Mouse (Mus musculus): ENCODE data around the gene Cryzl1. TPM values are rescaled to one million over a fixed set of nuclear protein-coding genes. Genes with fewer than 3 reads are reported as not detected.
A peak's percentile ranks its signal among the peaks of the same experiment; 100 is the strongest.

Cryzl1 gene
- polyA plus RNA-seq, 1 experiment from 2014 or later, result 80.8 TPM

- WGBS, result 85% methylated on average over 4 of the region's 4 CpGs
- no peak for ATAC-seq (ENCODE audit: low FRiP score, low TSS enrichment)
- no peak overlapping the region for H3K4me3 ChIP-seq (ENCODE audit: low read length)
- no peak overlapping the region for H3K27ac ChIP-seq (ENCODE audit: low read length)
- peaks cover 59% of the 10 kb centered on the region for H3K36me3 ChIP-seq (ENCODE audit: insufficient read depth, low read length)
- no peak overlapping the region for H3K4me2 ChIP-seq (replicated peaks; ENCODE audit: low read depth, low read length)
- no peaks in the 10 kb centered on the region for H3K27me3 ChIP-seq (ENCODE audit: insufficient read depth, low read length)
- H3K9me3 ChIP-seq (ENCODE audit: low read length), result no peaks in the 10 kb centered on the region
- H3K4me1 ChIP-seq (ENCODE audit: insufficient read depth, low read length), result no peaks in the 10 kb centered on the region
- no peak overlapping the region for H3K9ac ChIP-seq (replicated peaks; ENCODE audit: low read length)
These were observed 54.3 kb downstream of the Cryzl1 start for GRCm38 (mm10) chr16:91674500-91674899.

GRCm38 (mm10) chr16:91663795-91664194 is 65.0 kb downstream of the Cryzl1 start:
- Histone ChIP-seq H3K36me3 (ENCODE audit: insufficient read depth, low read length) (peaks cover 66% of the 10 kb centered on the region), H3K27ac (ENCODE audit: low read length) (no peak overlapping the region), H3K4me3 (ENCODE audit: low read length) (no peak overlapping the region), H3K4me1 (ENCODE audit: insufficient read depth, low read length) (no peaks in the 10 kb centered on the region), H3K9ac (replicated peaks; ENCODE audit: low read length) (no peak overlapping the region), H3K9me3 (ENCODE audit: low read length) (peaks cover 7% of the 10 kb centered on the region), H3K27me3 (ENCODE audit: insufficient read depth, low read length) (no peaks in the 10 kb centered on the region), H3K4me2 (replicated peaks; ENCODE audit: low read depth, low read length) (no peak overlapping the region)
- no peak for ATAC-seq (ENCODE audit: low FRiP score, low TSS enrichment)
- WGBS, result 92% methylated on average over 3 of the region's 3 CpGs

GRCm38 (mm10) chr16:91662336-91662735 is 66.4 kb downstream of the Cryzl1 start:
- Histone ChIP-seq H3K4me2 (replicated peaks; ENCODE audit: low read depth, low read length) (no peak overlapping the region), H3K9ac (replicated peaks; ENCODE audit: low read length) (no peak overlapping the region), H3K9me3 (ENCODE audit: low read length) (peaks cover 7% of the 10 kb centered on the region), H3K36me3 (ENCODE audit: insufficient read depth, low read length) (peaks cover 76% of the 10 kb centered on the region), H3K27me3 (ENCODE audit: insufficient read depth, low read length) (no peaks in the 10 kb centered on the region), H3K4me3 (ENCODE audit: low read length) (no peak overlapping the region), H3K4me1 (ENCODE audit: insufficient read depth, low read length) (no peaks in the 10 kb centered on the region), H3K27ac (ENCODE audit: low read length) (no peak overlapping the region)
- 95% methylated on average over 16 of the region's 16 CpGs for WGBS
- ATAC-seq (ENCODE audit: low FRiP score, low TSS enrichment), result no peak

DNA sequence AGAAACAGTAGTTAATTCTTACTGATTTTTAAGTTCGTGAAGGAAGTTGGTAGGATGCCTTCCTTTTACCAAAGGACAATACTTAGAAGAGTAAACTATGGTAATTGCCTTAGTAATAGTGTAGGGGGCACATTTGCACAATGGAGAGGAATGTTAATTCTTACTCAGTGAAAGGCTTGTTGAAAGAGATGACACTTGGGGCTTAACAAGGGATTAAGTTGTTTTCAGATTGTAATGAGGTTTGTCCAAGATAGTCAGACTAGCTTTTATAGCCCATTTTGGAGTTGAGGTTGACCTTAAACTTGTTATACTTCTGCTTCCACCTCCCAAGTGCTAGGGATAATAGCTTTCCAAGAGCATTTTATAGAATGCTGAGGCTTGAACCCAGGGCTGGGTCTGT is 67.4 kb downstream of the Cryzl1 start:
- ATAC-seq (ENCODE audit: low FRiP score, low TSS enrichment), result no peak
- no peak overlapping the region for H3K4me3 ChIP-seq (ENCODE audit: low read length)
- WGBS, result 75% methylated on average over 1 of the region's 1 CpGs

GRCm38 (mm10) chr16:91659798-91660197 is 69.0 kb downstream of the Cryzl1 start:
- 95% methylated on average over 20 of the region's 20 CpGs for WGBS
- Histone ChIP-seq H3K4me2 (replicated peaks; ENCODE audit: low read depth, low read length) (no peak overlapping the region), H3K27ac (ENCODE audit: low read length) (no peak overlapping the region), H3K36me3 (ENCODE audit: insufficient read depth, low read length) (peaks cover 76% of the 10 kb centered on the region), H3K9ac (replicated peaks; ENCODE audit: low read length) (no peak overlapping the region), H3K4me3 (ENCODE audit: low read length) (no peak overlapping the region), H3K4me1 (ENCODE audit: insufficient read depth, low read length) (no peaks in the 10 kb centered on the region), H3K27me3 (ENCODE audit: insufficient read depth, low read length) (no peaks in the 10 kb centered on the region), H3K9me3 (ENCODE audit: low read length) (peaks cover 7% of the 10 kb centered on the region)
- ATAC-seq (ENCODE audit: low FRiP score, low TSS enrichment), result no peak

More for the DNA sequence above, 67.4 kb downstream of the Cryzl1 start:
- Histone ChIP-seq H3K27ac (ENCODE audit: low read length) (no peak overlapping the region), H3K4me1 (ENCODE audit: insufficient read depth, low read length) (no peaks in the 10 kb centered on the region), H3K9me3 (ENCODE audit: low read length) (peaks cover 7% of the 10 kb centered on the region), H3K27me3 (ENCODE audit: insufficient read depth, low read length) (no peaks in the 10 kb centered on the region), H3K9ac (replicated peaks; ENCODE audit: low read length) (no peak overlapping the region), H3K36me3 (ENCODE audit: insufficient read depth, low read length) (peaks cover 76% of the 10 kb centered on the region), H3K4me2 (replicated peaks; ENCODE audit: low read depth, low read length) (no peak overlapping the region)

DNA sequence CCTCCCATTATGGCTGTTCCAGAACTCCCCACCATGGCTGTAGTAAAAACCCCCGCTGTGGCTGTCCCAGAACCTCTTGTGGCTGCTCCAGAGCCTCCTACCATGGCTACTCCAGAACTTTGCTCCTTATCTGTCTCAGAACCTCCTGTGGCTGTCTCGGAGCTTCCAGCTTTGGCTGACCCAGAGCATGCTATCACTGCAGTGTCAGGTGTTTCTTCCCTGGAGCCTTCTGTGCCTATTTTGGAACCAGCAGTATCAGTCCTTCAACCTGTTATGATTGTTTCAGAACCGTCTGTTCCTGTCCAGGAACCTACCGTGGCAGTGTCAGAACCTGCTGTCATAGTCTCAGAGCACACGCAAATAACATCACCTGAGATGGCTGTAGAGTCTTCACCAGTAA is 70.3 kb downstream of the Cryzl1 start:
- Histone ChIP-seq H3K9me3 (ENCODE audit: low read length) (peaks cover 7% of the 10 kb centered on the region), H3K36me3 (ENCODE audit: insufficient read depth, low read length) (peaks cover 73% of the 10 kb centered on the region), H3K27ac (ENCODE audit: low read length) (no peak overlapping the region), H3K4me1 (ENCODE audit: insufficient read depth, low read length) (no peaks in the 10 kb centered on the region), H3K27me3 (ENCODE audit: insufficient read depth, low read length) (no peaks in the 10 kb centered on the region), H3K4me2 (replicated peaks; ENCODE audit: low read depth, low read length) (no peak overlapping the region), H3K4me3 (ENCODE audit: low read length) (no peak overlapping the region), H3K9ac (replicated peaks; ENCODE audit: low read length) (no peak overlapping the region)
- 93% methylated on average over 5 of the region's 5 CpGs for WGBS
- ATAC-seq (ENCODE audit: low FRiP score, low TSS enrichment), result no peak

- 0 out of 2 replicates have a peak, but pooled peaks have one; percentile 31 for ATAC-seq (ENCODE audit: low FRiP score, low TSS enrichment)
- no peak overlapping the region for H3K4me2 ChIP-seq (replicated peaks; ENCODE audit: low read depth, low read length)
- H3K36me3 ChIP-seq (ENCODE audit: insufficient read depth, low read length), result peaks cover 71% of the 10 kb centered on the region
- no peak overlapping the region for H3K9ac ChIP-seq (replicated peaks; ENCODE audit: low read length)
- peaks cover 7% of the 10 kb centered on the region for H3K9me3 ChIP-seq (ENCODE audit: low read length)
- H3K27ac ChIP-seq (ENCODE audit: low read length), result no peak overlapping the region
- H3K4me3 ChIP-seq (ENCODE audit: low read length), result no peak overlapping the region
- H3K27me3 ChIP-seq (ENCODE audit: insufficient read depth, low read length), result no peaks in the 10 kb centered on the region
- 98% methylated on average over 17 of the region's 17 CpGs for WGBS
- H3K4me1 ChIP-seq (ENCODE audit: insufficient read depth, low read length), result no peaks in the 10 kb centered on the region
These were observed 71.5 kb downstream of the Cryzl1 start for GRCm38 (mm10) chr16:91657285-91657684.

GRCm38 (mm10) chr16:91655285-91655684 is 73.5 kb downstream of the Cryzl1 start:
- 92% methylated on average over 9 of the region's 9 CpGs for WGBS
- no peaks in the 10 kb centered on the region for H3K27me3 ChIP-seq (ENCODE audit: insufficient read depth, low read length)
- no peak overlapping the region for H3K4me3 ChIP-seq (ENCODE audit: low read length)
- peaks cover 70% of the 10 kb centered on the region for H3K36me3 ChIP-seq (ENCODE audit: insufficient read depth, low read length)
- no peak overlapping the region for H3K4me2 ChIP-seq (replicated peaks; ENCODE audit: low read depth, low read length)
- H3K9me3 ChIP-seq (ENCODE audit: low read length), result peaks cover 6% of the 10 kb centered on the region
- ATAC-seq (ENCODE audit: low FRiP score, low TSS enrichment), result no peak
- 0 out of 2 replicates have a peak, but pooled peaks cover under 1% of the 10 kb centered on the region for H3K4me1 ChIP-seq (ENCODE audit: insufficient read depth, low read length)
- H3K27ac ChIP-seq (ENCODE audit: low read length), result no peak overlapping the region
- H3K9ac ChIP-seq (replicated peaks; ENCODE audit: low read length), result no peak overlapping the region

DNA sequence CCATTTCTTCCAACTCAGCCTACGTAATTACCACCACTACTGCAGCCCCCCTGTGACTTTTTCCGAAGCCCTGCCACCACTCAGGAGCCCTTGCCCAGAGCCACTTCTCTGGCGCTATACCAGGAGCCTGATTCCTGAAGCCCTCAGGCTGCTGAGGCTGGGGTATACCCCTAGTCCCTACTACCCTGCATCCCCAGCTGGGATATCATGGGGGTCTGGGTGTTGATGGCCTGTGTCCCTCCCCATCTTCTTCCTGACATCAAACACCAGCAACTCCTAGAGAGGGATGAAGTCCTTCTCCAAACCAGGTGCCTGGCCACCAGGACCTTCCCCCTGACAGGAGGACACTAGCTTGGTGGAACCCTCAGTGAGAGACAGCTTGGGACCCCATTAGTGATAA is 76.6 kb downstream of the Cryzl1 start:
- Histone ChIP-seq H3K4me3 (ENCODE audit: low read length) (no peak overlapping the region), H3K27ac (ENCODE audit: low read length) (no peak overlapping the region), H3K4me2 (replicated peaks; ENCODE audit: low read depth, low read length) (no peak overlapping the region), H3K9me3 (ENCODE audit: low read length) (no peaks in the 10 kb centered on the region), H3K9ac (replicated peaks; ENCODE audit: low read length) (no peak overlapping the region), H3K27me3 (ENCODE audit: insufficient read depth, low read length) (no peaks in the 10 kb centered on the region), H3K4me1 (ENCODE audit: insufficient read depth, low read length) (peaks cover 9% of the 10 kb centered on the region), H3K36me3 (ENCODE audit: insufficient read depth, low read length) (peaks cover 39% of the 10 kb centered on the region)
- no peak for ATAC-seq (ENCODE audit: low FRiP score, low TSS enrichment)
- WGBS, result 95% methylated on average over 3 of the region's 3 CpGs

DNA sequence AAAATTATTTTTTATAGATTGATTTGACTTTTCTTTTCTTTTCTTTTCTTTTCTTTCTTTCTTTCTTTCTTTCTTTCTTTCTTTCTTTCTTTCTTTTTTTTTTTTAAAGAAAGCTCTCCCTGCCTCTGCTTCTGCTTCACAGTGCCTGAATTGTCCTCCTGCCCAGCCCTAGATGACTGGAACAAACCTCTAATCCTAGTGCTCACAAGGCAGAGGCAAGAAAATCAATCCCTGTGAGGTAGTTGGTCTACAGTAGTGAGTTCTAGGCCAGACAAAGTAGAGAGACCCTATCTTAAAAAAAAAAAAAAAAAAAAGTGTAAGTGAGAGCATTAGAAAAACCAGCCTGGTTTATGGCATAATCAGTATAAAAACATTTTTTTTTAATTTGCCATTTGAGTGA is 79.0 kb downstream of the Cryzl1 start:
- no peak overlapping the region for H3K9ac ChIP-seq (replicated peaks; ENCODE audit: low read length)
- ATAC-seq (ENCODE audit: low FRiP score, low TSS enrichment), result no peak
- no peaks in the 10 kb centered on the region for H3K9me3 ChIP-seq (ENCODE audit: low read length)
- H3K4me3 ChIP-seq (ENCODE audit: low read length), result no peak overlapping the region
- H3K4me1 ChIP-seq (ENCODE audit: insufficient read depth, low read length), result peaks cover 14% of the 10 kb centered on the region
- H3K27ac ChIP-seq (ENCODE audit: low read length), result no peak overlapping the region
- H3K4me2 ChIP-seq (replicated peaks; ENCODE audit: low read depth, low read length), result peak overlapping the region; percentile 18; the same call in 1 of the 2 replicates
- H3K27me3 ChIP-seq (ENCODE audit: insufficient read depth, low read length), result no peaks in the 10 kb centered on the region
- peaks cover 15% of the 10 kb centered on the region for H3K36me3 ChIP-seq (ENCODE audit: insufficient read depth, low read length)

Data from kidney, embryonic 16.5 days (tissue).